Mouse (Mus musculus) stomach, postnatal 0 days (tissue): ENCODE data around the gene Erg. TPM values are rescaled to one million over a fixed set of nuclear protein-coding genes. Genes with fewer than 3 reads are reported as not detected.

Source experiments
- ATAC-seq: fragments of 200-750 bp; cut with Nextera tagmentation; 2 replicates; pipeline ENCODE4 v1.8.0; 2017; ENCODE audit not compliant: low FRiP score, low TSS enrichment
- DNase-seq: peaks from one replicate; pipeline ENCODE4 v3.0.0-alpha.2; 2016; ENCODE audit warnings: low spot score
- H3K27ac ChIP-seq: fragments of 300-500 bp; sonication (generic); replicated peaks from 2 replicates; pipeline ENCODE4 v1.5.1; 2014; ENCODE audit warnings: mild to moderate bottlenecking, control low read depth
- H3K27me3 ChIP-seq: fragments of 300-500 bp; sonication (generic); 2 replicates; pipeline ENCODE4 v1.6.1; 2014; ENCODE audit warnings: low read length; ENCODE audit not compliant: control insufficient read depth, insufficient read depth
- H3K36me3 ChIP-seq: fragments of 300-500 bp; sonication (generic); 2 replicates; pipeline ENCODE4 v1.6.1; 2014; ENCODE audit warnings: low read length, mixed read lengths; ENCODE audit not compliant: control insufficient read depth, insufficient read depth
- H3K4me1 ChIP-seq: fragments of 300-500 bp; sonication (generic); replicated peaks from 2 replicates; pipeline ENCODE4 v1.6.1; 2014; ENCODE audit warnings: antibody characterized with exemption; ENCODE audit not compliant: control insufficient read depth, insufficient read depth
- H3K4me2 ChIP-seq: fragments of 300-500 bp; sonication (generic); replicated peaks from 2 replicates; pipeline ENCODE4 v1.6.1; 2014; ENCODE audit warnings: low read depth, mild to moderate bottlenecking, control low read depth, moderate library complexity
- H3K4me3 ChIP-seq: fragments of 300-500 bp; sonication (generic); 2 replicates; pipeline ENCODE4 v1.5.1; 2014; ENCODE audit warnings: low read depth, low read length, control low read depth
- H3K9ac ChIP-seq: fragments of 300-500 bp; sonication (generic); 2 replicates; pipeline ENCODE4 v1.6.1; 2014; ENCODE audit warnings: mild to moderate bottlenecking, low read length, control low read depth, mixed read lengths
- H3K9me3 ChIP-seq: fragments of 300-500 bp; sonication (generic); 2 replicates; pipeline ENCODE4 v1.6.1; 2016; ENCODE audit warnings: low read length; ENCODE audit not compliant: control insufficient read depth
- CTCF ChIP-seq: IDR thresholded peaks from 2 replicates; pipeline ENCODE4 v1.5.1; 2016; ENCODE audit warnings: antibody characterized with exemption, low read depth, mild to moderate bottlenecking, moderate library complexity
- EP300 ChIP-seq: optimal IDR thresholded peaks from 2 replicates; pipeline ENCODE3; 2016; ENCODE audit warnings: antibody characterized with exemption
- WGBS: fragments of 180-500 bp; shearing (Covaris S2); extraction: QIAGEN DNeasy Blood & Tissue Kit; methylation state at CpG from one replicate; pipeline ENCODE4 v1.1.7; 2014; 5-methylcytosine and 5-hydroxymethylcytosine counted together
- polyA plus RNA-seq: library from polyadenylated mRNA; unstranded; fragments of >200 nt; fragmentation: Nextera tagmentation; extraction: Ambion mirVana; gene quantifications from 2 replicates; pipeline ENCODE4 v1.2.1, GENCODE M21; 2015

The Erg gene
- 1.3 and 2.1 TPM in 2 replicates for polyA plus RNA-seq

DNA sequence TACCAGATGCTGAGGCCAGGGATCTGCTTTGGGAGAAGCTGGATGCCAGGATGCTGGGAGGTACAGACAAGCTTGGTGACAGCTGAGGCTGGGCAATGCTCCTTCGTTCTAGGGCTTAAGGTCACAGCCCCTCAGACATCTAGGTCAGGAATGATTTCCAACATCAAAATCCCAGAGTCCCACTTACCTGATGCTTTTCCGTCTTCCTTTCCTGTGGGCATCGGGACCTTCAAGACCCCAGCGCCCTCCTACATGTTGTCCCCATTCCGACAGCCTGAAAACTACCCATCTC is at the start of gene Erg:
Gene Erg, minus strand, starts transcription at position 283 of the 292 bp plus-strand sequence.
- Histone ChIP-seq H3K4me3 (peak within 1 kb of the TSS; percentile 41), H3K9me3 (no peaks in the 10 kb centered on the region), H3K36me3 (no peaks in the 10 kb centered on the region), H3K27ac (no peak within 1 kb of the TSS), H3K9ac (0 out of 2 replicates have a peak within 1 kb of the TSS, but pooled peaks have one; percentile 23), H3K4me1 (0 out of 2 replicates have a peak, but pooled peaks cover 3% of the 10 kb centered on the region), H3K27me3 (no peaks in the 10 kb centered on the region; the same call in 1 of the 2 replicates), H3K4me2 (peak within 1 kb of the TSS; percentile 65)
- WGBS: 2% methylated on average over 5 of the region's 5 CpGs
- DNase-seq (no peak), ATAC-seq (no peak)
- TF ChIP-seq CTCF: no peak
- TF ChIP-seq EP300: no peak

DNA sequence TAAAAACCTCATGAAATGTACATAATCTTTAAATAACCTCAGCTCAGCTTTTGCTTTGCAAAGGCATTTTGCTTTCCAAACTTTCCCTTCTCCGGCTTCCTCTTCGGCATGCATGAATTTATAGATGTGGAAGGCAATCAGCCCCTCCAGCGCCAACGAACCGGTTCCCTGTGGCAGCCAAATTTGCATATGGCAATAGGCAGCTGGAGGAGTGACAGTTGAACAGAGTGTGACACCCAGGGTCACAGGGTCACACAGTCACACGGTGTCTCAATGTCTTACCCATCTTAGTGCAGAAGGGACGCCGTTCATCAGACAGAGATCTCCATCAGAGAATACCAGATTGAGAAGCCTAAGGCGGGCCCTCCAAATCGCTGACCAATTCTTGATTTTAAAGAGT is 45.4 kb upstream of the Erg start:
- Histone ChIP-seq H3K9me3 (no peaks in the 10 kb centered on the region), H3K36me3 (no peaks in the 10 kb centered on the region), H3K4me3 (no peak overlapping the region), H3K27ac (no peak overlapping the region), H3K9ac (no peak overlapping the region), H3K4me2 (no peak overlapping the region), H3K27me3 (no peaks in the 10 kb centered on the region), H3K4me1 (no peaks in the 10 kb centered on the region)
- ATAC-seq (no peak), DNase-seq (no peak)
- TF ChIP-seq EP300 (no peak), CTCF (no peak)
- WGBS: 82% methylated on average over 10 of the region's 10 CpGs

DNA sequence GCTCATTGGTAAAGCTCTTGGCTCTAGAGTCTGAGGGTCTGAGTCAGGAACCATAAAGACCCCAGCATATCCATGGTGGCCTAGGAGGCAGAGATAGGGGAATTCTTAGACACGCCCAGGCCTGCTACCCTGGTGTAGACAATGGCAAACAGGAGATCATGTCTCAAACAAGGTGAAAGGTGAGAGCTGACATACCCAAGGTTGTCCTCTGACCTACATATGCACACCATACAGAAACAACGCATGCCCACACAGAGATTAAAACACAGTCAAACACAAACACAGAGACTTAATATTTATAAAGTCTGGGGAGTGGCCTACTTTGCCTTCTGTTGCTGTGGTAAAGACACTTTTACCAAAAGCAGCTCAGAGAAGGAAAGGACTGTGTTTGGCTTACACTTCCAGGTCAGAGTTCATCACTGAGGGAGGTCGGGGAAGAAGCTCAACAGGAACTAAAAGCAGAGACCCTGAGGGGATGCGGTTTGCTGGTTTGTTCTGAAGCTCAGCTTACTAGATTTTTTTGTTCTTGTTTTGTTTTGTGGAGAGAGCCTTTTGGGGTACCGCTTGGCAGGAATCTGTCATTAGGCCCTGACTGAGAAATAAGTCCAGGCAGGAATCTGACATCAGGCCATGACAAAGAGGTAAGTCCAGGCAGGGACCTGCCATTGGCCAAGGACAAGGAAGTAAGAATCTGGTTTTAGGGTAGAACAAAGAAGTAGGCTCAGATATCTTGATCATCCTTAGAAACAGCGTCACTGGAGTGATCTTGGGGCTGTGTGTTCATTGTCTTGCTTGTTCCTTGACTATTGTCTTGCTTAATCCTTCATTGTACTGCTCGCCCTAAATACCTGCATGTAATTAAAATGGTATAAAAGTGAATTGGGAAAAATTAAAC is 37.7 kb upstream of the Erg start:
- no peaks in the 10 kb centered on the region for H3K36me3 ChIP-seq
- peak; percentile 33 for DNase-seq
- peak; percentile 89 for ATAC-seq
- TF ChIP-seq EP300 (no peak), CTCF (no peak)
- H3K4me3 ChIP-seq: no peak overlapping the region
- no peaks in the 10 kb centered on the region for H3K9me3 ChIP-seq
- no peak overlapping the region for H3K4me2 ChIP-seq
- H3K27ac ChIP-seq: peak overlapping the region; percentile 45; the same call in 1 of the 2 replicates
- H3K4me1 ChIP-seq: peaks cover 3% of the 10 kb centered on the region; the same call in 1 of the 2 replicates
- H3K9ac ChIP-seq: no peak overlapping the region
- 50% methylated on average over 7 of the region's 7 CpGs for WGBS
- no peaks in the 10 kb centered on the region for H3K27me3 ChIP-seq

DNA sequence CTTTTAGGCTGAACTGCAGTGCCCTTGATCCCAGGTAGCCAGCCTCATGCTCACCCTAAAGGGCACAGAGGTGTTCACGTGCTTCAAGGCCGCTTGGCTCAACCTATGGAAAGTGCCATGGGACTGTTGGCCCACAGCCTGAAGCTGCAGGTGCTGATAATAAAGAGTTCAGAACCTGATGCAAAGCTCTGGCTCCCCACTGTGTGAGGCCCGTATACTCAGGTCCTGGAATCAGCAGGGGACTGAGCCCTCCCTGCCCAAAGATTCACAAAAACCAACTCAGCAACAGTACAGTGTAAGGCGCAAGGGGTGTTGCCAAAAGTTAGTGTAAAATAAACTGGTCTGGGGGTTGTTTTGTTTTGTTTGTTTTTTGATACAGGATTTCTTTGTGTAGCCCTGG is 36.7 kb upstream of the Erg start:
- no peaks in the 10 kb centered on the region for H3K36me3 ChIP-seq
- no peak overlapping the region for H3K4me3 ChIP-seq
- ATAC-seq (no peak), DNase-seq (no peak)
- no peaks in the 10 kb centered on the region for H3K27me3 ChIP-seq
- H3K27ac ChIP-seq: no peak overlapping the region
- peaks cover 3% of the 10 kb centered on the region; the same call in 1 of the 2 replicates for H3K4me1 ChIP-seq
- H3K9me3 ChIP-seq: no peaks in the 10 kb centered on the region
- no peak overlapping the region for H3K4me2 ChIP-seq
- TF ChIP-seq EP300 (no peak), CTCF (no peak)
- WGBS: 84% methylated on average over 4 of the region's 4 CpGs
- no peak overlapping the region for H3K9ac ChIP-seq

DNA sequence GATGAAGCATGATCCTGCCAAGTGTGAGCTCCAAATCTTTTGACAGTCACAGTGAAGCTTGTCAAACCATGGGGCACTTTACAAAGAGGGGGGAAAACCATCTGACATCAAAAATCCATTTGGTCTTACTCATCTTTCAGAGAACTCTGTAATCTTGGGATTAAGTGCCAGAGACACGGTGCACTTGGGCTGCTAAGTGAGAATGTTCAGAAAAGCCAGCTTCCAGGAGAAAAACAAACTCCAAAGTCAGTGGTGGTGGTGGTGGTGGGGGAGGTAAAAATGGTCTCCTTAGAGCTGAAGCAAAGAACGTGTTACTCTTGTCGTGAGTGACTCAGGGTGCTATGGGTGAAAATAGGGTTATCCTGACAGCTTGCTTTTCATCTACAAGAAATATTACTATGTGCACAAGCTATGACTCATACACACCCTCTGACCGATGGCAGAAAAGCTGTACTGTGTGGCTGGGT is 33.5 kb upstream of the Erg start:
- peak; percentile 86 for ATAC-seq

DNA sequence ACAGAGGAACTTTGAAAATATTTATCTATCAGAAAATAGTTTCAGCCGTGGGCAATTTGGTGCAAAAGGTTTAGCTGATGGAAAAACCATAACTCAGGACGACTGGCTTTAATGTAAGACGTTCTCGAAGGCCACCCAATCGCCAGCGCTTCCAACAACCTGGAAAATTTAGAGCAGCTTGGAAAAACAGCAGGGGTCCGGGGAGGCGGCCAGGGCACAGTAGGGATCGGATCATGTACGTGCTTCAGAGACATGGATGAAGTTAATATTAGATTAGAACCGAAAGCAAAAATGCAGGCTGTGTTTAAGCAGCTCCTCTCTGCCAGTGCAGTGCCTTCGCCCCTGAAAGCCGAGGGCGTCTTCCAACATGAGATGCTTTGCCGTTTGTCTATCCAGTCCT is 31.8 kb upstream of the Erg start:
- H3K4me3 ChIP-seq: no peak overlapping the region
- DNase-seq: no peak
- H3K4me1 ChIP-seq: no peaks in the 10 kb centered on the region
- H3K27ac ChIP-seq: no peak overlapping the region
- TF ChIP-seq CTCF: no peak
- no peak for TF ChIP-seq EP300
- H3K9me3 ChIP-seq: no peaks in the 10 kb centered on the region
- WGBS: 51% methylated on average over 15 of the region's 15 CpGs
- no peak overlapping the region for H3K9ac ChIP-seq
- no peak for ATAC-seq
- no peaks in the 10 kb centered on the region for H3K36me3 ChIP-seq
- H3K27me3 ChIP-seq: no peaks in the 10 kb centered on the region
- peak overlapping the region; percentile 31 for H3K4me2 ChIP-seq

More for the DNA sequence above, 33.5 kb upstream of the Erg start:
- no peaks in the 10 kb centered on the region for H3K36me3 ChIP-seq
- 26% methylated on average over 4 of the region's 4 CpGs for WGBS
- no peak overlapping the region for H3K9ac ChIP-seq
- H3K4me2 ChIP-seq: no peak overlapping the region
- H3K4me1 ChIP-seq: 0 out of 2 replicates have a peak, but pooled peaks cover 3% of the 10 kb centered on the region
- no peaks in the 10 kb centered on the region for H3K27me3 ChIP-seq
- TF ChIP-seq EP300 (no peak), CTCF (no peak)
- H3K9me3 ChIP-seq: no peaks in the 10 kb centered on the region
- DNase-seq: no peak
- peak overlapping the region; percentile 66; the same call in 1 of the 2 replicates for H3K27ac ChIP-seq
- H3K4me3 ChIP-seq: no peak overlapping the region
